Mouse (Mus musculus): Measurements from ENCODE around the gene Cdkn1c.

DNA sequence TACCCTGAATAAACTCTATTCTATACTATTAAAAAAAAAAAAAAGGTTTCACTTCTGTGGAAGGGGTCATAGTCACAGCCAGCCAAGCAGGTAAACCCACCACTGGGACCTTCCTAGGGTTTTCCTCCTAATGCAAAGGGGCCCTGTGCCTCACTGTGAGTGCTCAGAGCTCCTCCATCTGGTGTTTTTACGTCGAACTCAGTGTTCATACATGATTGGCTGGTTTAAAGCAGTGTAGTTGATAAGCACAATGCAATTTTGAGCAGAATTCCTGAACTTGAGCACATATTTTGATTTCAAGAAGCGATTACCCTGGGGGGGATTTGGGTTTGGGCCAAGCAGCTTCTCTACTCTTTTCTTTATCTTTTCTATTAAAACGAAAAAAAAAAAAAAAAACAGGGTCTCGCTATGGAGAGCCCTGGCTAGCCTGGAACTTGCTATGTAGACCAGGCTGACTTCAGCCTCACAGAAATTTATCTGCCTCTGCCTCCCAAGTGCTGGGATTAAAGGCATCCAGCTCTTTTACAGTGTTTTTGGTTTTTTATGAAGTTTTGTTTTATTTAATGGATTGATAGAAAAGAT lies 21.0 kb upstream of the Cdkn1c start:
- TF ChIP-seq CTCF (IDR thresholded peaks at IDR 0.05; ENCODE audit: control insufficient read depth, insufficient read depth, insufficient replicate concordance, low read depth, low read length) (no peak), POLR2A (IDR thresholded peaks at IDR 0.05; ENCODE audit: control insufficient read depth, low read depth, low read length) (no peak)
